Mouse (Mus musculus): ENCODE data around the gene Nectin2. TPM values are rescaled to one million over a fixed set of nuclear protein-coding genes. Genes with fewer than 3 reads are reported as not detected.

The Nectin2 gene
- polyA plus RNA-seq, 1 experiment, result 12.7 TPM

DNA sequence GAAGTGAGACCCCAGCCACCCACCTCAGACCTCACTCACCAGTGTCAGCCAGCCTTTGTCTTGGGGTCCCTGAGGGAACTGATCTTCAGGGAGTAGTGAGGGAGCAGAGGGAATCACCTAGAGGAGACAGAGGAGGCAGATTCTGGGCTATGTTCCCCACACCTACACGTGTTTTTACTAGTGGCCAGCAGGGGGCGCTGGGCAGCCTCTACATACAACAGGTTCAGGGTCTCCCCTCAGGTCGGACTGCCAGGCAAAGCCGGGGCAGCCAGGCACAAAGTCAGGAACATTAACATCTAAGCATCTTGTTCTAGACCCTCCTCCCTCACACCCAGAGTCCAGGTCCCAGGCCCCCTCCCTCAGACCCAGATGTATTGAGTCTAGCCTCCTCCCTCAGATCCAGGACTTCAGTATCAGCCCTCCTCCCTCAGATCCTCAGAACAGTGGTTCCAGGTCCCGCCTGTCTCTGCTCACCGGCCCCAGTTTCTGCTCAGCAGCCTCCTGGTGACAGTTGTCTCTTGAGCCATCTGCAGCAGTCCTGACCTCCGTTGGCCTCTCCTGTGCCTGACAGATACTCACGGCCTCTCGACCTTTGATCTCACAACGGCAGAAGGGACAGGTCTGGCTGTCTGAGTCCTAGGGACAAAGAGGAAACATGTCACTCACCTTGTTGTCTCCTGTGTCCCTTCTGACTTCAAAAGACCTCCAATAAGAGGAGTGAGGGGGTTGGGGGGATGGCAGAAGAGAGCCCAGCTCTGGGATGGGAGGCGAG lies 34.7 kb upstream of the Nectin2 start:
- Histone ChIP-seq H3K27ac (ENCODE audit: insufficient read depth, low read depth, low read length) (no peak overlapping the region), H3K4me3 (ENCODE audit: insufficient read depth, low read length) (no peak overlapping the region), H3K4me1 (ENCODE audit: control insufficient read depth, insufficient read depth, low read length) (no peaks in the 10 kb centered on the region; the same call in 1 of the 2 replicates)
- TF ChIP-seq POLR2A (IDR thresholded peaks at IDR 0.05; ENCODE audit: borderline replicate concordance, low read depth, low read length) (no peak), CTCF (IDR thresholded peaks at IDR 0.05; ENCODE audit: low read depth, low read length) (peak; percentile 55)

DNA sequence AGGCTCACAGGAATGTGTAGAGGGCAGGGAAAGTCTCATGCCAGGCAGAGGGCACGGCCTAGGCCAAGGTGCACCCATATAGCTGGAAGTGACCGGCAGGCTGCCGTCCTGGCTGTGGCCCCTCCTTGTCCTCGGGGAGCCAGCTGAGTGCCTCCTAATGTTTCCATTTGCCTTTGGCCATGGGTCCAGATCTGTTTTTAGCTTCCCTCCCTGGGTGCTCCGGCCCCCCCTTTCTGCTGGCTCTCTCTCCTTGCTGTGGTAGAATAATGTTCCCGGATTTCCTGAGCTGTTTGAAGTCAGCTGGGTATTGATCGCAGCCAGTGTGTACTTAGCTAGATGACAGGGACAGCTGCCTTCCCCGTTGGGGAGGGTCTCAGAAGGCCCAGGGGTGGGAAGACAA lies 33.3 kb upstream of the Nectin2 start:
- H3K27ac ChIP-seq (ENCODE audit: insufficient read depth, low read depth, low read length), result no peak overlapping the region
- H3K4me1 ChIP-seq (ENCODE audit: control insufficient read depth, insufficient read depth, low read length), result no peaks in the 10 kb centered on the region
- no peak overlapping the region for H3K4me3 ChIP-seq (ENCODE audit: insufficient read depth, low read length)
- TF ChIP-seq POLR2A (IDR thresholded peaks at IDR 0.05; ENCODE audit: borderline replicate concordance, low read depth, low read length) (no peak), CTCF (IDR thresholded peaks at IDR 0.05; ENCODE audit: low read depth, low read length) (no peak)

DNA sequence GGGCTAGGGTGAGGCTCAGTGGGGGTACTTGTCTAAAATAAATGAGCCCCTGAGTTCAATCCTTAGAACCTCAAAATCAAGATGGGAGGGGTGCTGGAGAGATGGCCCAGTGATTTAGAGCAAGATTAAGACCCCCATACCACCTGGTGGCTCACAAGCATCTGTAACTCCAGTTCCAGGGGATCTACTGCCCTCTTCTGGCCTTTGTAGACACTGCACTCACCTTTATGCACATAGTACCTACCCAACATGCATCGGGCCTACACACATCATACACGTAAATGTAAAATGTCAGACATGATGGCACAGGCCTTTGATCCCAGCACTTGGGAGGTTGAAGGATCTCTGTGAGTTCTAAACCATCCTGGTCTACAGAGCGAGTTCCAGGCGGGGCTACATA lies 32.4 kb upstream of the Nectin2 start:
- Histone ChIP-seq H3K4me3 (ENCODE audit: insufficient read depth, low read length) (no peak overlapping the region), H3K4me1 (ENCODE audit: control insufficient read depth, insufficient read depth, low read length) (no peaks in the 10 kb centered on the region), H3K27ac (ENCODE audit: insufficient read depth, low read depth, low read length) (no peak overlapping the region)
- TF ChIP-seq CTCF (IDR thresholded peaks at IDR 0.05; ENCODE audit: low read depth, low read length), result 0 out of 2 replicates have a peak, but pooled peaks have one; percentile 33
- no peak for TF ChIP-seq POLR2A (IDR thresholded peaks at IDR 0.05; ENCODE audit: borderline replicate concordance, low read depth, low read length)

DNA sequence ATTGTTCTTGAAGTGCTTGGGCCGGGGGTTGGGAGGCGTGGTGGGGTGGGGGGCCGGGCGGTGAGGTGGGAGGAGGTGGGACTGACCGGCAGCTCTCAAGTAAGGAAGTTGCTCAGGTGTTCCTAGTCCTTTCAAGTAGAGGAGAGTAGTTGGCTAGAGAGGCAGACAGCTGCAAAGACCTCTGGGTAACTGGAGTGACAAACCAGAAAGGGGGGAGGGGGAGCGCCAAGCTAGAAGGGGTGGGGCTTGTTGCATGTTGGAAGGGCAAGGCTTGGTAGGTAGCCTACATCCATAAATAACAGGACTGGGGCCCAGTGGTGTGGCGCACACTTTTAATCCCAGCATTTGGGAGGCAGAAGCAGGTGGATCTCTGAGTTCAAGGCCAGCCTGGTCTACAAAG lies 31.5 kb upstream of the Nectin2 start:
- Histone ChIP-seq H3K27ac (ENCODE audit: insufficient read depth, low read depth, low read length) (no peak overlapping the region), H3K4me1 (ENCODE audit: control insufficient read depth, insufficient read depth, low read length) (no peaks in the 10 kb centered on the region), H3K4me3 (ENCODE audit: insufficient read depth, low read length) (no peak overlapping the region)
- TF ChIP-seq POLR2A (IDR thresholded peaks at IDR 0.05; ENCODE audit: borderline replicate concordance, low read depth, low read length) (no peak), CTCF (IDR thresholded peaks at IDR 0.05; ENCODE audit: low read depth, low read length) (no peak)

DNA sequence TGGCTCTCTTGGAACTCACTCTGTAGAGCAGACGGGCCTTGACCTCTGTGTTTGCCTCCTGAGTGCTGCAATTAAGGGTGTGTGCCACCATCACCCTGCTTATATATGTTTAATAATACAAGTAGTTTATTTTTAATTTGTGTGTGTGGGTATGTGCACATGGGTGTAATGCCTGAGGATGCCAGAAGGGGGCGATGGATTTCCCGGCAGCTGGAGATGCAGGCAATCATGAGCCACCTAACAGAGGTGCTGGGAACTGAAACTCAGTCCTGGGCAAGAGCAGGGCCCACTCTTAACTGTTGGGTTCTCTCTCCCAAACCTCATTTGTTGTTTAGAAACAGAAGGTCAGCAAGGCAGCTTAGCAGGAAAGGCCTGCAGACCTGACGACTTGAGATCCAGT lies 29.6 kb upstream of the Nectin2 start:
- Histone ChIP-seq H3K27ac (ENCODE audit: insufficient read depth, low read depth, low read length) (no peak overlapping the region), H3K4me3 (ENCODE audit: insufficient read depth, low read length) (no peak overlapping the region), H3K4me1 (ENCODE audit: control insufficient read depth, insufficient read depth, low read length) (no peaks in the 10 kb centered on the region)
- TF ChIP-seq POLR2A (IDR thresholded peaks at IDR 0.05; ENCODE audit: borderline replicate concordance, low read depth, low read length), result no peak
- no peak for TF ChIP-seq CTCF (IDR thresholded peaks at IDR 0.05; ENCODE audit: low read depth, low read length)

DNA sequence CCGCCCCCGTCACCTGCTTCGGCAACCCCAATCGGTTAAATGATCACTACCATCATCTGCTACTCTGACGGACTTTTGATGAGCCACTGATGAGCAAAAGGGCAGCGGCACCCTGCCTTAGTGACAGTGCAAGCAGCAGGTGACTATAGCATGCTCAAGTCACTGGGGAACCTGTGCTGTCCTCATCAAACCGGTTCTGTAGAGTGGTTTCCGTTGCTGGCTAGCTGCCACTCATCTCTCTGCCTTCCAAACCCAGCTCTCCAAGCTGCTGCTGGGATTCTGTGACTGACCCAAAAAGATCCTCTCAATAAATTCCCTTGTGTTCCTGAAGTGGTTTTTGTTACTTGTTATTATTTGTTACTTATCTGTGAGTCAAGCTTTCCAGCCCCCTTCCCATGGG lies 28.4 kb upstream of the Nectin2 start:
- TF ChIP-seq CTCF (IDR thresholded peaks at IDR 0.05; ENCODE audit: low read depth, low read length) (no peak), POLR2A (IDR thresholded peaks at IDR 0.05; ENCODE audit: borderline replicate concordance, low read depth, low read length) (no peak)
- Histone ChIP-seq H3K4me1 (ENCODE audit: control insufficient read depth, insufficient read depth, low read length) (no peaks in the 10 kb centered on the region), H3K27ac (ENCODE audit: insufficient read depth, low read depth, low read length) (no peak overlapping the region), H3K4me3 (ENCODE audit: insufficient read depth, low read length) (no peak overlapping the region)

DNA sequence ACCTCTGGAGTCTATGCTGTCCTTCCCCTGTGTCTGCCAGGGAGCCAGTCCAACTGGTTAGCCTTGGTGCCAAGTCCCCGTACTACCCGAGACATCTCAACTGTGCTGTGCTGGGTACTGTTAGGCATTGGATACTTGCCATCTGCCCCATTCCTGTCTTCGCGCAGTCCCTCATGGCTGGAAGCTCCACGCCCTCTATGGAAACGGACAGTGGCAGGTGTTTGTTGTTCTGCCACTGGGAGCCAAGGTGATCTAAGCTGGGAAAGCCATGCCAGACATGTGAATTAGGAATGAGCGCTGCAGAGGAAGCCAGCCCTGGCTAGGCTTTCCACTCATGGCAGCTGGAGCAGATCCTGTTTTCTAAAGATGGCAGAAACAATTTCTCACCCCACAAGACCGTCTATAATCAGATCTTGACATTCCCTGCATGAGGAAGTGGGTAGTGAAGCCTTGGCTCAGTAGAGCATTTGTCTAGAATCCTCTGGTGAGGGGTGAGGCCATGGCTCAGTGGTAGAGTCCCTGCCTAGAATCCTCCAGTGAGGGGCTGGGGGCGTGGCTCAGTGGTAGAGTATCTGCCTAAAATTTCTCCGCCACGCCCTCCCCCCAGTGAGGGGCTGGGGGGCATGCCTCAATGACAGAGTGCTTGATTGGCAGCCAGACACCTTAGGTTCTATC lies 26.9 kb upstream of the Nectin2 start:
- Histone ChIP-seq H3K4me1 (ENCODE audit: control insufficient read depth, insufficient read depth, low read length) (no peaks in the 10 kb centered on the region), H3K27ac (ENCODE audit: insufficient read depth, low read depth, low read length) (no peak overlapping the region), H3K4me3 (ENCODE audit: insufficient read depth, low read length) (no peak overlapping the region)
- TF ChIP-seq CTCF (IDR thresholded peaks at IDR 0.05; ENCODE audit: low read depth, low read length), result no peak
- TF ChIP-seq POLR2A (IDR thresholded peaks at IDR 0.05; ENCODE audit: borderline replicate concordance, low read depth, low read length), result no peak

DNA sequence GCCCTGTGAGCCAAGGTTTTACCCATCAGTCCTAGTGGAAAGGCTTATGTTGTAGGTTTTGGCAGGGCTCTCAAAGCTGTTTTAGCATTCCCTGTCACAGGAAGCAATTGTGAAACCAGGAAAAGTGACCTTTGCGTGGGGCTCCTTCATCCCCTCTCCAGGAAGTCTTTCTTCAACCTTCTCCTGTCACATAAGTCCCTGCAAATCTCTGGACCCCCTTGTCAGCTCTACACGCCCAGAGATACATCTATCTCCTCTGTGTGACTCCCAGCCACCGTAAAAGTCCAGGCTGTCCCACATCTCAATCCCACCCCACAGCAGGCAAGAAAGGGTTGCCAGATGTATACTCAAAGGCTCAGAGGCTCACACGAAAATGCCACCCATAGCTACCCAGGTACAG lies 21.4 kb upstream of the Nectin2 start:
- H3K4me3 ChIP-seq (ENCODE audit: insufficient read depth, low read length), result no peak overlapping the region
- H3K27ac ChIP-seq (ENCODE audit: insufficient read depth, low read depth, low read length), result no peak overlapping the region
- peaks cover 4% of the 10 kb centered on the region; the same call in 1 of the 2 replicates for H3K4me1 ChIP-seq (ENCODE audit: control insufficient read depth, insufficient read depth, low read length)
- no peak for TF ChIP-seq POLR2A (IDR thresholded peaks at IDR 0.05; ENCODE audit: borderline replicate concordance, low read depth, low read length)
- TF ChIP-seq CTCF (IDR thresholded peaks at IDR 0.05; ENCODE audit: low read depth, low read length), result no peak

DNA sequence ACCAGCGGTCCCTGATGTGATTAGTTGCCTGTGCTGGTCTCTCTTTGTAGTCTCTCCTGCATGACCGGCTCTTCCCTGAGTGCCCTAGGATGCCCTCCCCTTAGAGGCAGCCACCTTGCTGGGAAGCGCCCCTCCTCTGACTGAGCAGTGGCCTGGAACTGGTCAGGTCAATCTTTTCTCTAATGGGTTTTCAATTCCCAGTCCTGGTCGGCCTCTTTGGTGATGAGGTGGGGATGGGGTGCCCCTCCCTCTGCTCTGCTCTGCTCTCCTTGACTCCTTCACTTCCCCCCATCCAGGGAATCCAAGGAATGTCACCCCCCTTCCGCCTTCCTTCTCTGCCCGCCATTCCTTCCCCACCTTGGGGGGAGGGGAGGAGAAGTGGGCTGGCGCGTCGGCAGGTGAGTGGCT lies 20.7 kb upstream of the Nectin2 start, which contains the start of gene Bcam:
Gene Bcam, minus strand, starts transcription at position 33 of the 408 bp plus-strand sequence.
- TF ChIP-seq CTCF (IDR thresholded peaks at IDR 0.05; ENCODE audit: low read depth, low read length), result no peak
- no peak for TF ChIP-seq POLR2A (IDR thresholded peaks at IDR 0.05; ENCODE audit: borderline replicate concordance, low read depth, low read length)
- Histone ChIP-seq H3K4me3 (ENCODE audit: insufficient read depth, low read length) (peak within 1 kb of the TSS; percentile 35), H3K27ac (ENCODE audit: insufficient read depth, low read depth, low read length) (no peak within 1 kb of the TSS), H3K4me1 (ENCODE audit: control insufficient read depth, insufficient read depth, low read length) (peaks cover 4% of the 10 kb centered on the region; the same call in 1 of the 2 replicates)

DNA sequence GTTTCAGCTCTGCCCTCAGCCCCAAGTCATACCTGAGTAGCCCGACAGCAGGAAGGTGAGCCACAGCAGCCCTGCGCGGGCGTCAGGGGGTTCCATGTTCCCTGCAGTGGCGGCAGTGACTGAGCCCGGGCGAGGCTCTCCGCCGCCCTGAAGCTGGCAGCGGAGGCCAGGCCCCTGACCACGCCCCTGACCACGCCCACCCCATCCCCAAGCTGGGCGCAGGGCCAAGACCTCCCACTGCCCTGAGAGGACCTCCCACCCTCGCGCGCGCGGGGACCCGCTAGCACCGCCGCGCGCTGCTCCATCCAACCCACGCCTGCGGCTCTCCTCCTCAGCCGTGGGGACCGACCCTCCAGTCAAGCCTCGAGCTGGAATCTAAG lies 20.1 kb upstream of the Nectin2 start:
- no peak for TF ChIP-seq POLR2A (IDR thresholded peaks at IDR 0.05; ENCODE audit: borderline replicate concordance, low read depth, low read length)
- TF ChIP-seq CTCF (IDR thresholded peaks at IDR 0.05; ENCODE audit: low read depth, low read length), result no peak
- Histone ChIP-seq H3K4me1 (ENCODE audit: control insufficient read depth, insufficient read depth, low read length) (peaks cover 4% of the 10 kb centered on the region; the same call in 1 of the 2 replicates), H3K4me3 (ENCODE audit: insufficient read depth, low read length) (peak overlapping the region; percentile 35), H3K27ac (ENCODE audit: insufficient read depth, low read depth, low read length) (no peak overlapping the region)
